Mouse (Mus musculus): ENCODE data around the gene Rhoc. TPM values are rescaled to one million over a fixed set of nuclear protein-coding genes. Genes with fewer than 3 reads are reported as not detected.
A peak's percentile ranks its signal among the peaks of the same experiment; 100 is the strongest.
"Not testable (repeated sequence)": the region's sequence is repeated elsewhere in the genome, so short reads cannot be mapped to it uniquely, and the experiment has no call there.

Gene Rhoc
- polyA plus RNA-seq, 1 experiment from 2014 or later, result 135 TPM

- Histone ChIP-seq H3K4me3 (replicated peaks) (no peak overlapping the region), H3K27me3 (no peaks in the 10 kb centered on the region), H3K36me3 (peaks cover 81% of the 10 kb centered on the region), H3K4me2 (no peak overlapping the region), H3K27ac (peak overlapping the region; percentile 91; the same call in 1 of the 2 replicates), H3K9ac (no peak overlapping the region), H3K4me1 (peaks cover 52% of the 10 kb centered on the region), H3K9me3 (replicated peaks) (no peaks in the 10 kb centered on the region)
- WGBS, result 75% methylated on average over 15 of the region's 15 CpGs
- ATAC-seq (replicated peaks; ENCODE audit: low FRiP score), result no peak
Observed at GRCm38 (mm10) chr3:104796430-104797082, 8.4 kb downstream of the Rhoc start.

- ATAC-seq (replicated peaks; ENCODE audit: low FRiP score), result no peak
- Histone ChIP-seq H3K9me3 (replicated peaks) (no peaks in the 10 kb centered on the region), H3K4me1 (peaks cover 13% of the 10 kb centered on the region), H3K9ac (no peak overlapping the region), H3K4me3 (replicated peaks) (no peak overlapping the region), H3K27ac (no peak overlapping the region), H3K36me3 (peaks cover 82% of the 10 kb centered on the region), H3K27me3 (no peaks in the 10 kb centered on the region), H3K4me2 (no peak overlapping the region)
- 92% methylated on average over 11 of the region's 11 CpGs for WGBS
Observed at GRCm38 (mm10) chr3:104800681-104801080, 12.5 kb downstream of the Rhoc start.

- ATAC-seq (replicated peaks; ENCODE audit: low FRiP score), result no peak
- H3K27ac ChIP-seq, result no peak overlapping the region
- no peaks in the 10 kb centered on the region for H3K27me3 ChIP-seq
- peaks cover 77% of the 10 kb centered on the region for H3K36me3 ChIP-seq
- H3K4me2 ChIP-seq, result no peak overlapping the region
- H3K9ac ChIP-seq, result no peak overlapping the region
- no peak overlapping the region for H3K4me3 ChIP-seq (replicated peaks)
- peaks cover 8% of the 10 kb centered on the region; the same call in 1 of the 2 replicates for H3K4me1 ChIP-seq
- 88% methylated on average over 6 of the region's 6 CpGs for WGBS
- H3K9me3 ChIP-seq (replicated peaks), result no peaks in the 10 kb centered on the region
Observed at GRCm38 (mm10) chr3:104801481-104801880, 13.3 kb downstream of the Rhoc start.

- Histone ChIP-seq H3K9ac (no peak overlapping the region), H3K36me3 (peaks cover 56% of the 10 kb centered on the region), H3K4me1 (peaks cover 4% of the 10 kb centered on the region; the same call in 1 of the 2 replicates), H3K27me3 (no peaks in the 10 kb centered on the region), H3K27ac (no peak overlapping the region), H3K4me2 (no peak overlapping the region), H3K9me3 (replicated peaks) (no peaks in the 10 kb centered on the region), H3K4me3 (replicated peaks) (no peak overlapping the region)
- ATAC-seq (replicated peaks; ENCODE audit: low FRiP score), result no peak; the same call in 1 of the 2 replicates
- WGBS, result 92% methylated on average over 10 of the region's 10 CpGs
Observed at GRCm38 (mm10) chr3:104804312-104804711, 16.1 kb downstream of the Rhoc start.

GRCm38 (mm10) chr3:104805539-104805938 lies 17.4 kb downstream of the Rhoc start:
- H3K27ac ChIP-seq, result no peak overlapping the region
- no peak overlapping the region for H3K9ac ChIP-seq
- WGBS, result 73% methylated on average over 9 of the region's 9 CpGs
- H3K27me3 ChIP-seq, result no peaks in the 10 kb centered on the region
- H3K36me3 ChIP-seq, result peaks cover 43% of the 10 kb centered on the region
- H3K4me1 ChIP-seq, result peaks cover 4% of the 10 kb centered on the region; the same call in 1 of the 2 replicates
- ATAC-seq (replicated peaks; ENCODE audit: low FRiP score), result no peak
- no peak overlapping the region for H3K4me2 ChIP-seq
- H3K4me3 ChIP-seq (replicated peaks), result no peak overlapping the region
- no peaks in the 10 kb centered on the region for H3K9me3 ChIP-seq (replicated peaks)

- ATAC-seq (replicated peaks; ENCODE audit: low FRiP score), result no peak
- Histone ChIP-seq H3K9me3 (replicated peaks) (no peaks in the 10 kb centered on the region), H3K4me2 (no peak overlapping the region), H3K27me3 (no peaks in the 10 kb centered on the region), H3K4me3 (replicated peaks) (no peak overlapping the region), H3K9ac (no peak overlapping the region), H3K27ac (no peak overlapping the region), H3K4me1 (peaks cover 15% of the 10 kb centered on the region), H3K36me3 (peaks cover 8% of the 10 kb centered on the region; the same call in 1 of the 2 replicates)
- 29% methylated on average over 3 of the region's 3 CpGs for WGBS
Observed at GRCm38 (mm10) chr3:104811752-104812151, 23.6 kb downstream of the Rhoc start.

- H3K4me2 ChIP-seq, result no peak overlapping the region
- peaks cover 20% of the 10 kb centered on the region for H3K4me1 ChIP-seq
- no peak for ATAC-seq (replicated peaks; ENCODE audit: low FRiP score)
- WGBS, result 91% methylated on average over 4 of the region's 4 CpGs
- H3K4me3 ChIP-seq (replicated peaks), result no peak overlapping the region
- H3K36me3 ChIP-seq, result peaks cover 8% of the 10 kb centered on the region; the same call in 1 of the 2 replicates
- no peaks in the 10 kb centered on the region for H3K27me3 ChIP-seq
- no peaks in the 10 kb centered on the region for H3K9me3 ChIP-seq (replicated peaks)
- H3K9ac ChIP-seq, result no peak overlapping the region
- no peak overlapping the region for H3K27ac ChIP-seq
Observed at GRCm38 (mm10) chr3:104812254-104812653, 24.1 kb downstream of the Rhoc start.

- WGBS, result 87% methylated on average over 7 of the region's 7 CpGs
- H3K27ac ChIP-seq; H3K4me2 ChIP-seq; H3K4me3 ChIP-seq (replicated peaks); ATAC-seq (replicated peaks; ENCODE audit: low FRiP score); H3K9me3 ChIP-seq (replicated peaks); H3K36me3 ChIP-seq; H3K27me3 ChIP-seq; H3K9ac ChIP-seq: not testable (repeated sequence)
- peaks cover 20% of the 10 kb centered on the region for H3K4me1 ChIP-seq
Observed at GRCm38 (mm10) chr3:104813227-104813626, 25.1 kb downstream of the Rhoc start.

- Histone ChIP-seq H3K9ac (no peak overlapping the region), H3K9me3 (replicated peaks) (no peaks in the 10 kb centered on the region), H3K36me3 (peaks cover 8% of the 10 kb centered on the region; the same call in 1 of the 2 replicates), H3K4me3 (replicated peaks) (no peak overlapping the region), H3K27ac (no peak overlapping the region), H3K4me1 (peaks cover 30% of the 10 kb centered on the region), H3K4me2 (no peak overlapping the region), H3K27me3 (no peaks in the 10 kb centered on the region)
- 97% methylated on average over 1 of the region's 1 CpGs for WGBS
- no peak for ATAC-seq (replicated peaks; ENCODE audit: low FRiP score)
Observed at GRCm38 (mm10) chr3:104814746-104815145, 26.6 kb downstream of the Rhoc start.

- Histone ChIP-seq H3K4me1 (peaks cover 30% of the 10 kb centered on the region), H3K4me3 (replicated peaks) (no peak overlapping the region), H3K9me3 (replicated peaks) (no peaks in the 10 kb centered on the region), H3K4me2 (no peak overlapping the region), H3K9ac (no peak overlapping the region), H3K27me3 (no peaks in the 10 kb centered on the region), H3K36me3 (peaks cover 9% of the 10 kb centered on the region; the same call in 1 of the 2 replicates), H3K27ac (no peak overlapping the region)
- WGBS, result 90% methylated on average over 2 of the region's 2 CpGs
- no peak for ATAC-seq (replicated peaks; ENCODE audit: low FRiP score)
Observed at GRCm38 (mm10) chr3:104815346-104815745, 27.2 kb downstream of the Rhoc start.

GRCm38 (mm10) chr3:104816130-104816529 lies 28.0 kb downstream of the Rhoc start:
- Histone ChIP-seq H3K9ac (no peak overlapping the region), H3K4me3 (replicated peaks) (no peak overlapping the region), H3K36me3 (peaks cover 16% of the 10 kb centered on the region), H3K9me3 (replicated peaks) (no peaks in the 10 kb centered on the region), H3K27ac (no peak overlapping the region), H3K4me2 (no peak overlapping the region; the same call in 1 of the 2 replicates), H3K27me3 (no peaks in the 10 kb centered on the region), H3K4me1 (peaks cover 30% of the 10 kb centered on the region)
- ATAC-seq (replicated peaks; ENCODE audit: low FRiP score), result no peak
- 90% methylated on average over 7 of the region's 7 CpGs for WGBS

- peak overlapping the region; percentile 90 for H3K9ac ChIP-seq
- H3K4me2 ChIP-seq, result peak overlapping the region; percentile 69
- no peaks in the 10 kb centered on the region for H3K9me3 ChIP-seq (replicated peaks)
- peaks cover 28% of the 10 kb centered on the region for H3K36me3 ChIP-seq
- H3K27ac ChIP-seq, result peak overlapping the region; percentile 97
- under 1% methylated on average over 46 of the region's 46 CpGs for WGBS
- peak; percentile 73 for ATAC-seq (replicated peaks; ENCODE audit: low FRiP score)
- peaks cover 20% of the 10 kb centered on the region for H3K4me1 ChIP-seq
- no peaks in the 10 kb centered on the region for H3K27me3 ChIP-seq
- peak overlapping the region; percentile 92 for H3K4me3 ChIP-seq (replicated peaks)
Observed at GRCm38 (mm10) chr3:104817481-104817990, 29.4 kb downstream of the Rhoc start.
